In genomic region chr6:88619542-88619941, GRCm38 (mm10) we compare ENCODE assay signal across 17 mouse cellular contexts. TPM values are rescaled to one million over a fixed set of nuclear protein-coding genes. Genes with fewer than 3 reads are reported as not detected.
"Had no signal": no experiment of that assay in that cellular context is flagged by ENCODE, and none has a peak within 500 bp of the region (broad histone marks: within the 10 kb centered on the region; RNA-seq: fewer than 3 reads in every experiment).

No protein-coding gene starts in this region.

- ATAC-seq: liver, embryonic 12.5 days had no signal

- H3K4me3 ChIP-seq: limb, embryonic 15.5 days; liver, embryonic 12.5 days; megakaryocyte, embryonic 14.5 days; myocyte; neural tube, embryonic 15.5 days had no signal

- H3K9me3 ChIP-seq: limb, embryonic 15.5 days; liver, embryonic 12.5 days; megakaryocyte, embryonic 14.5 days; neural tube, embryonic 15.5 days had no signal

- H3K36me3 ChIP-seq: limb, embryonic 15.5 days; liver, embryonic 12.5 days; neural tube, embryonic 15.5 days had no signal

- H3K27me3 ChIP-seq: limb, embryonic 15.5 days; neural tube, embryonic 15.5 days had no signal

- H3K27ac ChIP-seq: limb, embryonic 15.5 days; liver, embryonic 12.5 days; macrophage; neural tube, embryonic 15.5 days had no signal

- H3K4me2 ChIP-seq: limb, embryonic 15.5 days; liver, embryonic 12.5 days; lung, embryonic 14.5 days; neural tube, embryonic 15.5 days had no signal

- DNase-seq: kidney, adult 8-10 months; kidney, postnatal 25 days; lung, embryonic 14.5 days; lung, postnatal 10 days; right cerebral cortex, adult 18-20 months; right cerebral cortex, postnatal 25 days; thymus, adult 18-20 months; thymus, postnatal 25 days had no signal

- H3K4me1 ChIP-seq: limb, embryonic 15.5 days; liver, embryonic 12.5 days; megakaryocyte, embryonic 14.5 days; neural tube, embryonic 15.5 days had no signal

- H3K9ac ChIP-seq: limb, embryonic 15.5 days; liver, embryonic 12.5 days; lung, embryonic 14.5 days; neural tube, embryonic 15.5 days had no signal

RNA-seq across cellular contexts. Expression of gene Kbtbd12, which starts 18.2 kb away (rescaled TPM):
- polyA plus RNA-seq: limb, embryonic 11.5 days; lung, embryonic 14.5 days; neural tube, embryonic 11.5 days; stomach, embryonic 14.5 days had no signal
